Mouse (Mus musculus) gonadal fat pad, adult 2 months (tissue): ENCODE measurements around the gene Cox11. TPM values are rescaled to one million over a fixed set of nuclear protein-coding genes. Genes with fewer than 3 reads are reported as not detected.

Source experiments
- DNase-seq: peaks from one replicate; pipeline ENCODE4 v3.0.0-alpha.2; 2012; ENCODE audit warnings: low read depth
- polyA plus RNA-seq: library from polyadenylated mRNA; depleted of rRNA; stranded (reverse); fragments of >200 nt; gene quantifications from 2 replicates; pipeline ENCODE4 v1.2.3, GENCODE M21; 2012; rRNA removed

Cox11 gene
- polyA plus RNA-seq = 7.3 and 9.3 TPM in 2 replicates

DNA sequence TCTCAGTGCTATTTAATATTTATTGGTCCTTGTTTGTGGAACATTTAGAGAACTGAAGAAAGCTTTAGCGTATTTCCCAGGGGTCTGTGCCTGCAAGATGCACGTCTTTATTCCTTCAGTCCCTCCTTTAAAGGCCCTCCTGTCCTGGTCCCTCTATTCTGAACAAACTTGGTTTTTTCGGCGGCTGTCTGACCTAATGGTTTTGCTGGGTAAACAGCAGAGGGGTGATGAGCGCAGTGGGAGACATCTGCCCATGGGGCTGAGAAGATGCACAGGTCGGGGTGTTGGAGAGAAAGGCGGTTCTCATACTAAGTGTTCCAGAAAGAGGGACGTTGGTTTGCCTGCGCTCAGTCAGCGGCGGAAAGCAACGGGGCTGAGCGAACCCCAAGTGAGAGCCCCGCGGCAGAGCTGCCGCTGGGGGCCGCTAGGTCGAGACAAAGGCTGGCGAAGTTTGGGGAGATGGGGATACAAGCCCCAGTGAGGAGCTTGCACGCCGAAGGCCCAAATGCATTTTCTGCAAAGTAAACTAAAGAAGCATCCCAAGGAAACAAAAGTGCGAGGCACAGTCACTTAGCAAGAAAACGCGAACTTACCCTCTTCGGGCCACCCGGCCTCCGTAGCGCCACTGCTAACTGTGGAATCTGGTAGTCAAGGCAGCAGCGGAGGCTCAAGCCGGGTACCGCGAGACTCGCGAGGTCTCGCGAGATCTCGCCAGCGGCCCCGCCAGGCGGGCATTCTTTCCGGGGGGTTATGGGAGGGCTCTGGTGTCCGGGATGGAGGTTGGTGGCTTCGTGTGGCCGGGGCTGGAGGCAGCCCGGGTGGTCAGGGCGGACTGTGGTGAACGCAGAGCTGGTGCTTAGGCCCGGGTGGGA is at the start of gene Cox11, which contains the start of gene Stxbp4:
Gene Cox11, plus strand, starts transcription at position 734 of the 872 bp plus-strand sequence.
Gene Stxbp4, minus strand, starts transcription at position 645 of the 872 bp plus-strand sequence.
- peak; percentile 42 for DNase-seq

DNA sequence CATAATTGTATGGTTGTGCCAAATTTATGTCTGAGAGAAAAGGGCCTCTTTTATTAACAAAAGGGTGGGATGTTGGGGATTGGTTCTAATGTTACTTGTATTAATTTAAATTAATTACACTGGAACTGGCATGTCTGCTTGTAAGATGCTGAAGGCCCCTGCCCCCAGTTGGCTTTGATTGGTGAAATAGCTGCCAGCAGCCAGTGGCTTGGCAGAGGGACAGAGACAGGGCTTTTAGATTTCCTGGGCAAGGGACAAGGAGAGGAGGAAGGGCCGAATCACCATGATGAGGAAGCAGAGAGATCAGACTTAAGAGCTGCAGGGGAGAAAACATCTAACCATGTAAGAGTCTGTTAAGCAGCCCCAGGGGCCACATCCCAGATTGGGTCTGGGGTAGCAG is 47.0 kb upstream of the Cox11 start:
- no peak for DNase-seq

DNA sequence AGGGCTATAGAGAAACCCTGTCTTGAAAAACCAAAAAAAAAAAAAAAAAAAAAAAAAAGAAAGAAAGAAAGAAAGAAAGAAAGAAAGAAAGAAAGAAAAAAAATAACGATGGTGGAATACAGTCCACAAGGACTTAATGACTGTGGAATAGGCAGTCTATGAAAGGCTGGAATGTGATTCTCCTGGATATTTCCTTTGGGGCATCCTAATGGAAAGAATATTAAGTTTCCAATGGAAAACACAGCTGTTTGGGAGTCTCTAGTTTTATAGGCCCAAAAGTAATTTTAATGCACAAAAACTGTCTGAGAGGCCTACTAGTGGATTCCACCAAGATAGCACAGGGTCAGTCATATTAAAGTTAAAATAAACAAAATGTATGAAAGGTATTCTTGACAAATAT is 42.1 kb upstream of the Cox11 start:
- DNase-seq = no peak

DNA sequence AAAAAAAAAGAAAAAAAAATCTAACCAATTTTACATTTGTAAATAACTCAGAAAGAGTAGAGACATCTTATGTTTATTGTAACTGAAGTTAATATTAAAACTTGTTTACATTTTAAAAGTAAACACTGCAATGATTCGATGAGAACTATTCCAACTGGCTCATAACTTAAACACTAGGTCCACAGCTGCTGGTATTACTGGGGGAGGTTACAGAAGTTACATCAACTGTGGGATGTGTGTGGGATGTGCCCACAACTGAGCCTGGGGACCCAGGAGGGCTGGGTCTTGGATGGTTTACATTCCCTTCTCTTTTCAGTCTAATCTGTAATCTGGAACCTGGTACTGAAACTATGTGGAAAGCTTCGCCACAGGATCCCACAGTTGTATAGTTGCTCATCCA is 34.9 kb upstream of the Cox11 start:
- DNase-seq = no peak

DNA sequence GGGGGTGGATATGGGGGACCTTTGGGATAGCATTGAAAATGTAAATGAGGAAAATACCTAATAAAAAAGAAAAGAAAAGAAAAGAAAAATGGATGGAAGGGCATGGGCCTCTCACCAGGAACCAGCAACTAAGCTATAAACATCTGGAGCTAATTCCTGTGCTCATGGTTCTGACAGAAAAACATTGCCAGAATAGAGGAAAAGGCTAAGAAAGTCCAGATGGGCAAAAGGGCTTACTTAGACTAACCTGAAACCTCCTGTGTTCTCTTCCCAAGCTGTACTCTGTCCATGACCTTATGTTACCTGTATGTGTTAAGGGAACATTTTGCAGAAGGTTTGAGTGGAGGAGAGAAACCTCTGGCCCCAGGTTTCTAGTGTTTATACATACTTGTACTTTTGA is 25.9 kb upstream of the Cox11 start:
- DNase-seq = no peak

DNA sequence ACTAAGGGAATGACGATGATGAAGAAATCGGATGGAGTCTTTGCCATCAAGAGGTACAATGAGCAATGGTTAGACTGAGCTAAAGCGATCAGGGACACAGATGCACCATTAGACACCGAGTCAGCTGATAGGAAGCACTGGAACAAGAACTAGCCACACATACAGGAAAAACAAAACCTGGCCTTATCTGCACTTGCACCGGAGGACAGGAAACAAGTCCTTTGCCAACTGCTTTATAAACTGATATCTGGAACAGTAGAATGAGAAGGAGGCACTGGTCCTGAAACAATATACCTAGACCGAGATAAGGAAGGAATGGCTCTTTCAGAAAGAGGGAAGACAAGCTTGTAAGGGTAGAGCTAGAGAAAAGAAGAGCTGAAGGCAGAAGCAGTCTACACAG is 23.2 kb upstream of the Cox11 start:
- DNase-seq = no peak

DNA sequence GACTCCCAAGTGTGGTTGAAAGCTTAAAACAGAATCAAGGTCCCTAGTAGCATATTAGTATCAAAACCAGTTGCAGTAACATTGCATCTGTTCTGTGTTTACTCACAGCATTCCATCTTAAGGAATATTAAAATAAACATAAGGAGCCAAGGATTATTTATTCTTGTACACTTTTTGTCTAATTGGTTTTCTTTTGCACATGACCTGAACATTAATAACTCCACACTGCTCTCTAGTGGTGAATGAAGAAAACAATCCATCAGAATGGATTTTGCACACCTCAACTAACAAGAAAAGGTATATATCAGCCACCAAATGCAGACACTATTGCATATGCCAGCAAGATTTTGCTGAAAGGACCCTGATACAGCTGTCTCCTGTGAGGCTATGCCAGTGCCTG is 21.5 kb upstream of the Cox11 start:
- DNase-seq = no peak

DNA sequence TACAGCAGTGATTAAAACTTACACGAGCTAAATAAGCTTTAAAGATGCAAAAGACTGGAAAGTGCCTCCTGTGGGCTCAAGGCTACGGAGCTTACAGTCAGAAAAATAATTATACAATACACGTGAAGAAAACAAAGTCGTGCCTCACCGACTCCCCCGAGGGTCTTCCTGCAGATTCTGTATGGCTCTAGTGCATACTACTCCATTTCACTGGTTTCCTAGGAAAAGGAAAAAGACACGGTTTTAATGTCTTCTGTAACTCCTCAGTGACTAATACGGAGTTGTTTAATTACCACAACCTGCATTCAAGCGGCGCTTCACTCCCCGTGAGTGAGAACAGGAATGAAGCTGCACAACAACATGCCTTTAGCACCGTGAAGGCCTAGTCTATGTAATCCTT is 15.9 kb upstream of the Cox11 start:
- DNase-seq = no peak

DNA sequence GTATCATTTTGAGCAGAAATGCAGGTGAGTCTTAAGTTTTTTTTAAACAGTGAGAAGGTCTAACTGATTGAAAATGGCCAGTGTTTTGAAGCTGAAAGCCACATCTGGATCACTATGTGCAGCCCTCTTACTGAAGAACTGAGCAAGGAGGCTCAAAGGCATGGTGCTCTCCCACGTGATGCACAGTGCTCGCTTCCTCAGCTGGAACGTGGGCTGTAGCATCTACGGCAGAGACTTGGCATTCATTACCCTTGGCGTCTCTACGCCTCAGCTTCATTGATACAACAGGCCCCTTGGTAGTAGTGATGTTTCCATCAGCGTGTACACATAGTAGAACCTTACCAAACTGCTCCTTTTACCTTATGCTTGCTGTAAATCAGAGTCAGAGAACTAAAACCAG is 15.5 kb upstream of the Cox11 start:
- no peak for DNase-seq

DNA sequence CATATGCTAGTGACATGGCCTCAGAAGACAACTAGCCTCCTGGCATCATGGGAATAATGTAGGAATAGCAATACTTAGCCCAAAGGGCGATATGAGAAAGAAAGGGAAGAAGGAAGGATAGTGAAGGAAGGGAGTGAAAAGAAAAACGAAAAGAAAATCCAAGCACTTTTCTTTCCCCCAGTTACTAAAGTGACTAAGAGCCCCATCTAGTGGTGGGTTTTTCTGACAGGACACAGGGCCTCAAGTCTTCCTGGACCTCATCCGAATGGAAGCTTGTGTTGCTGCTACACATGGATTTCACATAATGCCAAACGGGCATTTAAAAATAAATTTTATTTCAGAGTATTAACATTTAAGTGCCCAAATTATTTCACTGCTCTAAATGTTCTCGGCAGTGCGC is 14.5 kb upstream of the Cox11 start:
- no peak for DNase-seq

DNA sequence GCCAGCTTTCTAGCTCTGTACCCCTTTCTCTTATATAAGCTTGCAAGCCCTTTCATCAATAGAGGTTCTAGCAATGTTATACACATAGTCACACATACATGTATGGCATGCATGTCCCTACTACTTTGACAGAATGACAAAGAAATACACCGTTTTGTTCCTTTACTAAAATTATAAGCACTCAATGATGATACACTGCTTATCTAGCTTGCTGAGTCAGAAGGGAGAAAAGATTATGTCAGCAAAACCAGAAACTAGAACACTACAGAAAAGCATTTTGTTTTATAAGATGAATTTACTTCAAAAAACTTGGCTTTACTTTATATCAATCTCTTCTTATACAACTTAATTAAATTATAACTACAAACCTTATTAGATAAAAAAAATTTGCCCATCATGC is 12.8 kb upstream of the Cox11 start:
- DNase-seq = no peak

DNA sequence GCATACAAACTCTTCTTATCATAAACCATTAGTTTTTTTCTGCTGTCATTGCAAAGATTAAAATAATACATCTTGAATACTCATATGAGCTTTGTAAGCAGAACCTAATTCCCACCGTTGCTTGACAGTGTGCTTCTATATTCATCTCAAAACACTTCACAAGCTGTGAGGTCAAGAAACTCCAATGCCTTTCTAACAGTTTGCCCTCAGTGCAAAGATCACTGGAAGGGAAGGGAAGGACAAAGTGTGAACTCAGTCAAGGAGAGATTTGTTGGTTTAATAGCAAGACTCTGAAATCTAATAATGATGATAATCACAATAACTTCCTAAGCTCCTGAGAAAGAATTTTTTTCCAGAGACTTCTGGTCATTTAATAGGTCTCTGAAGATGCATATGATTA is 10.2 kb upstream of the Cox11 start:
- no peak for DNase-seq

DNA sequence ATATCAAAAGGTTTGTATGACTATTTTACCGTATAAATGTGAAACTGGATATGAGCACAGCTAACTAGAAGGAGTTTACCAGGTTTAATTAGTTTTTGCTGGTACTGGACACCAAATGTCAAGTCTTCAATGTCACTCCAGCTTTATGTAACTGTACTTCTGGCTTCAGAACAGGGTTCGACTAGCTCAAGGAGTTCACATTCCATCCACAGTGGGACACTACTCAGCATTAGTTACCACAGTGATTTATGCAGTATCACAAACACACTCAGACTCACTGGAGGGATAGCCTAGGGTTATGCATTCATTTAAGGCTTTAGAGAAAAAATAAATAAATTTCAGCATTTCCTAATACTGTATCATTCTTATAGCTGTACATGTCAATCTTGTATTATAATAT is 5.5 kb upstream of the Cox11 start:
- no peak for DNase-seq

DNA sequence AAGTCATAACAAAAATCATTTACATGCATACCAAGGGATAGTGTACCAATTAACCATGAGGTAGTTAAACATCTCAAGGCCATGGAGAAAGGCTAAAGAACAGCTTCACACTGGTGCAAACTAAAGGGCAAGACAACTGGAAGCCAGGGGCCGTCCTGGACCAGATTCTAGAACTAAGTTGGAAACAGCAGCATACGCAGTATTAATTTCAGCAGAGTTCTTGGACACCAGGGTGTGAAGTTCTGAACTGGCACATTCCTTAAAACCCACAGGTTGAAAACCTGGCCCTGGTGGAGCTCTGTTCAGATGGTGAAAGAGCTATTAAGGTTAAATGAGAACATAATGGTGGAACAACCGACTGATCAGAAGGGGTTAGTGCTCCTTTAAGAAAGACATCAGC is 3.3 kb upstream of the Cox11 start:
- DNase-seq = no peak

DNA sequence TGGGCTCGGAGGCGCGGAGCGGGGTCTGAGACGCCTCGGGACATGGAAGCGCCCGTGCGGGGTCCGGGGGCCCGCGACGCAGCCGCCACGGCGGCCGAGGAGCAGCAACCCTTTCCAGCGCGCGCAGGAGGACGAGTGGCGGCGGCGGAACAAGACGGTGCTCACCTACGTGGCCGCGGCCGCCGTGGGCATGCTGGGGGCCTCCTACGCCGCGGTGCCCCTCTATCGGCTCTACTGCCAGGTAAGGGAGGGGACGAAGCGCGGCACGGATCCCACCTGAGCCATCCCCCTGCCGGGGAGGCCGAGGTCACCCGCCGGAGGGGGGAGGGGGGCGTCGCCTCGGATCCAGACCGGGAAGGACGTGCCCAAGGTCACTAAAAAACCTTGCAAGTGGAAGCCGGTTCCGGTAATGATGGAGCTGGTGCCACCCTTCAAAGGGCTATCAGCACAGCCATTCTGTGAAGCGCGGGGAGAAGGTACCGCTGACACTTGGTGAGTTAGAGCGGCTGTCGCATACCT is 398 bp downstream of the Cox11 start:
- no peak for DNase-seq

DNA sequence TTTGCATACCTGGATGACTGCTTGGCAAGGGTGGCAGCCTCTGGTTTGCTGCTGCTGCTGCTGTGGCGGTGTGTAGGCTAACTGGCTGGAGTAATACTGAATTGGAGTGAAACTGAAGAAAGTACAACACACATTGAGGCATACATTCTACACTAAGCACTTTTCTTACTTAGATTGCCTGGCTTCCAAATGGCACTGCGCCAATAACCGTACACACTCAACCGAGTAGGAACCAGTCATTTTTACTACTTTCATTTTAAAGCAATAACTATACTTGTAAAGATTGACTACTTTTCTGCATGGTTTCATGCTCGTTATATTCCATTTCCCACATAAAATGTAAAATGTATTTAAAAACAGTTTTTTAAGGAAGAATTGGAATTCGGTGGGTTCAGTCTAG is 11.8 kb downstream of the Cox11 start:
- no peak for DNase-seq

DNA sequence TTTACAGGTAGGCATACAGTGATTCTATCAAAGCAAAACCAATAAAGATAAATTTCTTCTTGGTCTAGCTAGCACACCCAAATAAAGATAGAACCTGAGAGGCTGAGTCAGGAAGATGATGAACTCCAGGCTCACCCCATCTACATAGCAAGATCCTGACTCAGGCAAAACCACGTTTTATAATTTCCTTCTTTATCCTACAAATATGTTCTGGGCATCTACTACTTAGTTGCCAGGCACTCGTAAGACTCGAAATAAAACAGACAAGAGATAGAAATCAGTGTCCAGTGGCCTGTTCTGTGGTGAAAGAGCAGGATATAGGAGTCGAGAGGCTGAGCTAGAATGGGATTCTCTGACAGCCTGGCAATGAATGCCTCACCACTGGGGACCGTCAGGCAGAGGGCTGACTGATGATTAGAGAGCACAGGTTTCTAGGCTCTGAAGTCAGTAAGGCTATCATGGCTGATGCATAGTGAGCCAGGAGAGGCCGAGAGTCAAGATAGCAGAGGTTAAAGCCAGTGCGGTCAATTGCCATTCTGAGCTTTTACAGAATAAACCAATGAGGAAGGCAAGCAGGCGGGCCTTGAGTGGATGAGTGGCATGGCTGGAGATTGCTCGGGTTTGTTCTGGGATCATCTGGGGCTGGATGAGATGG is 12.4 kb downstream of the Cox11 start:
- DNase-seq = no peak

DNA sequence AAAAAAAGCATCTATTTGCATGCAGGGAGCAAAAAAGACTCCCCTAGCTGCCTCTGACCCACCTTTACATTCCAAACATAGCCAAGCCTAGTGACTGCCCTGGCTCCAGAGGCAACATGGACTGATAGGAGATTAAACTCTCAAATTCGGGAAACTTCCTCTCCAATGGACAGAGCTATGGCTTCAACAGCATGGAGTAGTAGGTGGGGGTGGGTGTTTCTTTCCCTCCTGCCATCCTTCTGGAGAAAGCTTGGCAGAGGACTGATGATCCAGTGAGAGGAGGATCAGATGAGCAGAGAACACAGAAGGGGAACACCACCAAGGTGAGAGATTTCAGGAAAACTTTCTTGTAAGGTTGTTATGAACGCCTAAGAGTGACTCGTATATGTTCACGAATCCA is 14.6 kb downstream of the Cox11 start:
- no peak for DNase-seq

DNA sequence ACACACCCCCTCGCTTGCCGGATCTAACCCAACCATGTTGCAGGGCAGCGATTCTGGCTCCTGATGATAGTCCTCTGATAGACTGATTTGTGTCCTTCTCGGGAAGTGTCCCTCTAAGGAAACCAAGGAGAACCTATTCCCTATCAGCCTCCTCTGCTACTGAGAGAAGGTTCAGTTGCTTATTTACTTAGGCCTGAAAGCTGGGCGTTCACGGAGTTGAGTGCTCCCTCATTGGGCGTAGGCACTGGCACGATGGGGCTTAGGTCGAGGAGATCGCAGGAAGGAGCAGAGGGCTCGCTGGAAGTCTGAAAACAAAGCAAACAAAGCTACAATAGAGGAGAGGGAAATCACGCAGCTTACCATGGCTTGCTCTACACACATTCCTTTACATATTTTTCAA is 19.6 kb downstream of the Cox11 start:
- DNase-seq = no peak

DNA sequence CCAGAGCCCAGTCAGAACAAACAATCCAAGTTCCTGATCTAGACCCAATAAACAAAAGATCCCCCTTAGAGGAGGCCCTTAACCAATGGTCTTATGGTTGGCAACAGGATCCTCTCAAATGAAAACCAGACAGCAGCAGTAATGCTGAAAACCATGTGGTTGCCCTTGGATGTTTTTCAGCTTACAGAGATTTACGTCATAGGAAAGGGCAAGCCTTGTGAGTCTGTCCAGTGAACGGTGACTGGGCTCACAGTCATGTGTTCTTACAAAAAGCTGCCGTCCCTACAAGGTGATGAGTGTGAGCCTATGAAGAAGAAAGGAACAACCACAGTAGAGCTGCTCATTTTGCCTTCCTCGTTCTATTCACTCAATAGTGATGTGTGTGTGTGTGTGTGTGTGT is 22.7 kb downstream of the Cox11 start:
- DNase-seq = no peak

DNA sequence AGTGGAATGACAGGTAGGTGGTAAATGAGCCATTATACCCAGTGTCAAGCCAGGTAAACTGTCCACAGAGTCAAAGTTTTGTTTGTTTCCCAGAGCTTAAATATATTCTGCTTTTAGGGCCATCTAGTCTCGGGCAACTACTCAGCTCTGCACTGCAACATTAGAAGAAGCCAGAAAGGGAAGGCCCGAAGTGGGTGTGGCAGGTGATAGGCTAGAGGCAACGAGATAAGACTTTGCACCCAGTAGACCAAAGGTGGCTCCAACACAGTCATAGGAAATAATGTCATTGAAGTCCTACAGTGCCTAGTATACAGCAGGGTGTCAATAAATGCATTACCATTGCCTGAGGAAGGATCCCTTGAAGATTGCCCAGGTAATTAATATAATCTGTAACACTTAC is 25.1 kb downstream of the Cox11 start:
- no peak for DNase-seq

DNA sequence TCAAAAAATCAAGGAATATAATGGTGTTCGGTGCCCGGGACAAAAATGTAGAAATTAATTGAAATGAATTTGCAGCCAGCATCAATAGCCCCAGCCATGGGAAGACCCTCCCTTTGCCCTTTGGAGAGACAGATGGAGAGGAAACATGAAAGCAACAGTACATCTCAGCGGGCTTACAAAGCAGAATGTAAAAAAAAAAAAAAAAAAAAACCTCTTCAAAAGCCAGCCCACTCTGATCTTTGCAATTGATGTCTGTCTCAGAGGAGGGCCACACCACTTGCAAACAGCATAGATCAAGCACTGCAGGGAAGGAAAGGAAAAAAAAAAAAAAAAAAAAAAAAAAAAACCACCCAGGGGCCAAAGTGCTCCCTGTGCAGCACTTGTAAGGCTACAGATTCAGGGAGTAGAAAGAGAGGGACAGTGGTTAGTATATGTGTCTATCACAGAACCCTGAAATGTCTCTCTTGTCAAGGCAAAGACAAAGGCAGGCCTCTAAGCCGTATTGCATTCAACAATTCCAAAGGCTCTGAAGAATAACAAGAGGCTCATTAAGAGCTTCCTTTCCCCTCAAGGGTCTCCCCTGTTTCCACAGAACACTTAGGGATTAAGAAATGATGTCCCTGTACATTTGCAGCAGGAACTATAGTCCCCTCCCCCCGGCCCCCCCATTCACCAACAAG is 25.8 kb downstream of the Cox11 start:
- no peak for DNase-seq
